Mouse (Mus musculus) megakaryocyte, embryonic 14.5 days (primary cell): Measurements from ENCODE around the gene Adgrg1.

Source experiments
- FLI1 ChIP-seq: IDR thresholded peaks from 2 replicates; pipeline ENCODE4 v1.6.1; 2012; ENCODE audit warnings: low read length, inconsistent platforms, mixed read lengths
- GATA1 ChIP-seq: IDR thresholded peaks from 3 replicates; pipeline ENCODE4 v1.6.1; 2012; ENCODE audit warnings: mixed read lengths, low read length, inconsistent platforms, borderline replicate concordance

DNA sequence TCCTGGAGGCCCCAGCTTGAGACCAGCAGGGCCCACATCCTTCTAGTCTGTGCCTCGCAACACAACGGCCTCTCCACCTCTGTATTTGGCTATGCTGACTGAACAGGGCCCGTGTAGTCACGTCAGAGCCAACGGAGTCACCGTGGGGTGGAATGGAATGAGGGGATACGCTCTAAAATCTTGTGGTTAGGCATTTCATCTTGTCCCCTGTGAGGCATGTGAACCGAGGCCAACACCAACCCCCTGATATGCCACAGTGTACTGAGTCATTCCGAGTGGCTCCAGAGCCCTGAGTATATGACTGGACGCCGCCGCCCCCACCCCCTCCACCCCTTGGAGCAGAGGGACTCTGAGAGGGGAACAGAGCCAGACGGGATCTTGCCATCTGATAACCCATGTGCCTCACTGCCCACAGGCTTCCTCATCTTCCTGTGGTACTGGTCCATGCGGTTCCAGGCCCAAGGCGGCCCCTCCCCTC is 37.9 kb downstream of the Adgrg1 start:
- peak; percentile 90; the same call in 2 of the 3 replicates for TF ChIP-seq GATA1
- no peak for TF ChIP-seq FLI1
